Comparison of ENCODE assay signal across 8 mouse cellular contexts in the genomic region with DNA sequence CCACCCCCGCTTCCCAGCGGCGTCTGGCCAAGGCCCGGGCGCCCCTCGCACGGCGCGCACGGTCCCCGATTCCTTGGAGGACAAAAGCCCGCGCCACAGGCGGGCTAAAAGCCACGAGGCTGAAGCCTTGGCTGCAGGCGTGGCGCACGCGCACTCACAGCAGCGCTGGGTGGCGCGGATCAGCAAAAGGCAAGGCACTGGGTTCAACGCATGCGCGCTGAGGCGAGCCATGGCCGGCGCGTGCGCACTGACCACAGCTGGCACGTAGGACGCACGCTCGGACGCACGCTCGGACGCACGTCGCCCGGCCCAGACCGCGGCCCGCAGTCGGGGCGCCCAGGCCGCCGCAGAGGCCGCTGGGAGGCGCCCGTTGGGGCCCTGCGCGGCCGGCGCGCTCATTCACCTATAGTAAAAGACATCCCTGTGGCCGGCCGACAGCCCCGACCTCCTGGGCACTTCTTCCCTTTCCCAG. TPM values are rescaled to one million over a fixed set of nuclear protein-coding genes. Genes with fewer than 3 reads are reported as not detected.
DNase-seq lines count a peak whose midpoint lies in the region; ATAC-seq lines count a peak whose summit lies in the region.

No protein-coding gene starts in this region.

- H3K36me3 ChIP-seq in embryonic facial prominence, embryonic 14.5 days (ENCODE audit: control insufficient read depth, insufficient read depth, low read length): peaks cover 62% of the 10 kb centered on the region
- peaks cover 59% of the 10 kb centered on the region for H3K36me3 ChIP-seq in kidney, embryonic 14.5 days (ENCODE audit: control insufficient read depth, insufficient read depth, low read length)
- H3K36me3 ChIP-seq in limb, embryonic 15.5 days: peaks cover 64% of the 10 kb centered on the region

- H3K4me1 ChIP-seq in embryonic facial prominence, embryonic 14.5 days (ENCODE audit: control insufficient read depth, insufficient read depth, low read length): peaks cover 19% of the 10 kb centered on the region
- peaks cover 19% of the 10 kb centered on the region for H3K4me1 ChIP-seq in kidney, embryonic 14.5 days (ENCODE audit: control insufficient read depth, insufficient read depth, low read length)
- peaks cover 30% of the 10 kb centered on the region for H3K4me1 ChIP-seq in limb, embryonic 15.5 days

- no peaks in the 10 kb centered on the region for H3K9me3 ChIP-seq in embryonic facial prominence, embryonic 14.5 days (ENCODE audit: control insufficient read depth, low read length)
- no peaks in the 10 kb centered on the region for H3K9me3 ChIP-seq in kidney, embryonic 14.5 days (ENCODE audit: control insufficient read depth, low read length)
- no peaks in the 10 kb centered on the region for H3K9me3 ChIP-seq in limb, embryonic 15.5 days

- H3K4me2 ChIP-seq in embryonic facial prominence, embryonic 14.5 days (ENCODE audit: low read depth, low read length): peak overlapping the region; percentile 94
- H3K4me2 ChIP-seq in kidney, embryonic 14.5 days (replicated peaks; ENCODE audit: low read depth, low read length): peak overlapping the region; percentile 59
- peak overlapping the region; percentile 83 for H3K4me2 ChIP-seq in limb, embryonic 15.5 days

- H3K27me3 ChIP-seq in embryonic facial prominence, embryonic 14.5 days (replicated peaks; ENCODE audit: control insufficient read depth, insufficient read depth, low read length): no peaks in the 10 kb centered on the region
- no peaks in the 10 kb centered on the region for H3K27me3 ChIP-seq in kidney, embryonic 14.5 days (ENCODE audit: control insufficient read depth, insufficient read depth, low read length)
- no peaks in the 10 kb centered on the region for H3K27me3 ChIP-seq in limb, embryonic 15.5 days

- peak; percentile 83 for ATAC-seq in embryonic facial prominence, embryonic 14.5 days (ENCODE audit: low read depth)
- peak; percentile 88 for ATAC-seq in kidney, embryonic 14.5 days (ENCODE audit: low FRiP score, low TSS enrichment)
- peak; percentile 78 for ATAC-seq in limb, embryonic 15.5 days (ENCODE audit: insufficient number of reproducible peaks, low FRiP score, low TSS enrichment, low read depth)

- H3K27ac ChIP-seq in embryonic facial prominence, embryonic 14.5 days (replicated peaks; ENCODE audit: low read depth, low read length): peak overlapping the region; percentile 99
- H3K27ac ChIP-seq in kidney, embryonic 14.5 days (ENCODE audit: low read depth, low read length): peak overlapping the region; percentile 100
- peak overlapping the region; percentile 99 for H3K27ac ChIP-seq in limb, embryonic 15.5 days

- peak; percentile 97 for DNase-seq in 3T3-L1 (ENCODE audit: low read depth, low spot score)
- DNase-seq in adrenal gland, postnatal 4 days (ENCODE audit: low spot score in 2 of 2): peak; percentile 94 to 99
- DNase-seq in embryonic facial prominence, embryonic 14.5 days (ENCODE audit: low spot score): peak; percentile 99
- peak; percentile 96 to 97 for DNase-seq in heart, adult 9 months (ENCODE audit: low spot score in 2 of 2)
- peak; percentile 94 to 95 for DNase-seq in monocyte, adult 2 months (ENCODE audit: low read depth in 1 of 2, low spot score in 2 of 2)
- peak; percentile 98 for DNase-seq in spleen, postnatal 36 days (ENCODE audit: low spot score in 2 of 2)

- WGBS in embryonic facial prominence, embryonic 14.5 days: 0% methylated on average over 27 of the region's 59 CpGs
- WGBS in kidney, embryonic 14.5 days: 0% methylated on average over 54 of the region's 59 CpGs
- under 1% methylated on average over 58 of the region's 59 CpGs for WGBS in limb, embryonic 15.5 days

- H3K4me3 ChIP-seq in embryonic facial prominence, embryonic 14.5 days (ENCODE audit: low read depth, low read length): peak overlapping the region; percentile 76
- H3K4me3 ChIP-seq in kidney, embryonic 14.5 days (ENCODE audit: low read length): peak overlapping the region; percentile 77
- peak overlapping the region; percentile 70 for H3K4me3 ChIP-seq in limb, embryonic 15.5 days

- peak overlapping the region; percentile 96 for H3K9ac ChIP-seq in embryonic facial prominence, embryonic 14.5 days (ENCODE audit: low read depth, low read length)
- H3K9ac ChIP-seq in kidney, embryonic 14.5 days (ENCODE audit: low read depth, low read length): peak overlapping the region; percentile 98
- peak overlapping the region; percentile 92 for H3K9ac ChIP-seq in limb, embryonic 15.5 days

RNA-seq across cellular contexts. Expression of gene Mbd3, which starts 0.6 kb away (rescaled TPM):
- total RNA-seq in adrenal gland, postnatal 4 days (2021): 100 to 1,000 TPM; 142 to 147 TPM
- polyA plus RNA-seq in embryonic facial prominence, embryonic 14.5 days (2014; fragmentation: Nextera tagmentation; extraction: Ambion mirVana): 164 and 186 TPM in 2 replicates
- polyA plus RNA-seq in kidney, embryonic 14.5 days (2014; fragmentation: Nextera tagmentation; extraction: Ambion mirVana): 248 and 270 TPM in 2 replicates
- polyA plus RNA-seq in limb, embryonic 15.5 days (2015; fragmentation: Nextera tagmentation; extraction: Ambion mirVana): 218 and 219 TPM in 2 replicates

RNA-seq across cellular contexts. Expression of gene Uqcr11, which starts 7.9 kb away (rescaled TPM):
- 100 to 1,000 TPM; 535 to 613 TPM for total RNA-seq in adrenal gland, postnatal 4 days (2021)
- polyA plus RNA-seq in embryonic facial prominence, embryonic 14.5 days (2014; fragmentation: Nextera tagmentation; extraction: Ambion mirVana): 751 and 879 TPM in 2 replicates
- 806 and 1,046 TPM in 2 replicates for polyA plus RNA-seq in kidney, embryonic 14.5 days (2014; fragmentation: Nextera tagmentation; extraction: Ambion mirVana)
- 562 and 570 TPM in 2 replicates for polyA plus RNA-seq in limb, embryonic 15.5 days (2015; fragmentation: Nextera tagmentation; extraction: Ambion mirVana)

RNA-seq across cellular contexts. Expression of gene Mex3d, which starts 11.3 kb away (rescaled TPM):
- total RNA-seq in adrenal gland, postnatal 4 days (2021): 10 to 100 TPM; 25.4 to 26.7 TPM
- 6.2 and 6.4 TPM in 2 replicates for polyA plus RNA-seq in embryonic facial prominence, embryonic 14.5 days (2014; fragmentation: Nextera tagmentation; extraction: Ambion mirVana)
- 8.7 and 14.6 TPM in 2 replicates for polyA plus RNA-seq in kidney, embryonic 14.5 days (2014; fragmentation: Nextera tagmentation; extraction: Ambion mirVana)
- polyA plus RNA-seq in limb, embryonic 15.5 days (2015; fragmentation: Nextera tagmentation; extraction: Ambion mirVana): 6.1 and 6.8 TPM in 2 replicates

RNA-seq across cellular contexts. Expression of gene Tcf3, which starts 34.7 kb away (rescaled TPM):
- 100 to 1,000 TPM; 112 to 116 TPM for total RNA-seq in adrenal gland, postnatal 4 days (2021)
- polyA plus RNA-seq in embryonic facial prominence, embryonic 14.5 days (2014; fragmentation: Nextera tagmentation; extraction: Ambion mirVana): 93.7 and 112 TPM in 2 replicates
- polyA plus RNA-seq in kidney, embryonic 14.5 days (2014; fragmentation: Nextera tagmentation; extraction: Ambion mirVana): 134 and 162 TPM in 2 replicates
- polyA plus RNA-seq in limb, embryonic 15.5 days (2015; fragmentation: Nextera tagmentation; extraction: Ambion mirVana): 94.8 and 110 TPM in 2 replicates

RNA-seq across cellular contexts. Expression of gene Plk5, which starts 42.5 kb away (rescaled TPM):
- under 1 TPM in 1 of 2 experiments, not detected in 1; 0.36 TPM for total RNA-seq in adrenal gland, postnatal 4 days (2021)
- 0.47 and 0.72 TPM in 2 replicates for polyA plus RNA-seq in embryonic facial prominence, embryonic 14.5 days (2014; fragmentation: Nextera tagmentation; extraction: Ambion mirVana)
- polyA plus RNA-seq in kidney, embryonic 14.5 days (2014; fragmentation: Nextera tagmentation; extraction: Ambion mirVana): 0.62 and 0.66 TPM in 2 replicates
- 0.91 and 0.99 TPM in 2 replicates for polyA plus RNA-seq in limb, embryonic 15.5 days (2015; fragmentation: Nextera tagmentation; extraction: Ambion mirVana)

Comparison
In these comparisons a context has a peak if more than half of its experiments do, and no peak if none do; other contexts are left out.
1. Peak in every context shown above with its lines: DNase-seq, ATAC-seq, H3K4me3 ChIP-seq and H3K27ac ChIP-seq.